Mouse (Mus musculus) gastrocnemius, postnatal 4 days (tissue): Measurements from ENCODE around the gene Pacs1. TPM values are rescaled to one million over a fixed set of nuclear protein-coding genes. Genes with fewer than 3 reads are reported as not detected.
A peak's percentile ranks its signal among the peaks of the same experiment; 100 is the strongest.
"Not testable (repeated sequence)": the region's sequence is repeated elsewhere in the genome, so short reads cannot be mapped to it uniquely, and the experiment has no call there.

ENCODE experiments used
- DNase-seq, 2 experiments: peaks; one replicate each; pipeline ENCODE4 v3.0.0; 2021 to 2022; ENCODE audit warnings: low spot score in 2 of 2, mixed read lengths in 2 of 2
- total RNA-seq, 2 experiments: library from RNA; stranded (reverse); gene quantifications; 2 replicates each; pipeline ENCODE4 v1.2.3; 2021

Gene Pacs1
- total RNA-seq, 2 experiments from 2014 or later, result 19.0 to 20.4 TPM

- DNase-seq, result no peak
Observed at GRCm38 (mm10) chr19:5269392-5269791, 3.5 kb downstream of the Pacs1 start.

- DNase-seq, result no peak
Observed at GRCm38 (mm10) chr19:5268875-5269274, 4.0 kb downstream of the Pacs1 start.

DNA sequence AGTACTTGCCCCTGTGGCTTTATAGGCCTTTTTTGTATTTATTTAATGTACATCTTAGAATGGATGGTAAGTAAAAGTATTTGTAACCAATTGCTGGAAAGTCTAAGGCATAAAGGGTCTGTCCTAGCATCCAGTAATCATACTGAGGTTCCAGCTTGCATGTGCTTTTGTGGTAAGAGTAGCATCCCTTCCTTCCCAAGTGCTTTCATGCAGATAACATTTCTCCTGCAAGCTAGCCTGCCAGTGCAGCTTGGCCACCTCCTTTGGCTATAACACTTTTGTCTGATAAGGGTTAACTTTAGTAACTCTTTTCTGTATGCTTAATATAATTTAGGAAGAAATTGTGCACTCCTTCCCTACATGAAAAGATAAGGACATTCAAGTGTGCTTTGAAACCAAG is 4.9 kb downstream of the Pacs1 start:
- no peak for DNase-seq

DNA sequence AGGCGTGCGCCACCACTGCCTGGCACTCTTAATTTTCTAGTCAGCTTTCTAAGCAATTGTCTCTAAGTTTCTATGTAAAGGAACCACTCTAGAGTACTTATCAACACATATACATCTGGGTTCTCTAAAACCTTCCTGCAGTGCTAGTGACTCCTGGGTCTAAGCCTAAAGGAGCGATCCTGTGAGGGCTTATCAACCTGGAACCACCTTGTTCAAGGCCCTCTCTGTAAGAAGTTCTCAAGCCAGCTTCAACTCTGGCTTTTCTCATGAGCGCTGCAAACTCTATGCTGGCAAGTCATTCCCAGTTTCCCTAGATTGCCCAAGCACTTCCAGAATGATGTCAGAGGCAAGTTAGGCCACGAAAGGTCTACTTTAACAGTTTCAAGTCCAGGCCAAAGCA is 5.9 kb downstream of the Pacs1 start:
- no peak for DNase-seq

GRCm38 (mm10) chr19:5257140-5257539 is 15.8 kb downstream of the Pacs1 start:
- DNase-seq, result no peak

- not testable (repeated sequence) for DNase-seq
Observed at GRCm38 (mm10) chr19:5236981-5237380, 35.9 kb downstream of the Pacs1 start.

GRCm38 (mm10) chr19:5232696-5233095 is 40.2 kb downstream of the Pacs1 start:
- no peak for DNase-seq

DNA sequence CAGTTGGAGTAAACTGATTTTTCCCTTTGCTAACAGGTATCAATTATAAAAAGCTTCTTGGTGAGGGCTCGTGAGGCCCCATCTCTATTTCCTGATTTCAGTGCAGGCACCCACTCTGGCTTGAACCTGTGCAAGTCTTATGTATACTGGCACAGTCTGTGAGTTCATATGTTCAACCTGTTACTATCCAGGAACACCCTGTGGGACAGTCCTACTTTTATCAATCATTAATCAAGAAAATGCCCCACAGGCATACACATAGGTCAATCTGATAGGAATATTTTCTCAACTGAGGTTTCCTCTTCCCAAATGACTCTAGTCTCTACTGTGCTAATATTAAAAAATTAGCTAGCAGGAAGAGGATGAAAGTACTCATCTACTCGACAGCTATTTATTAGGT is 42.8 kb downstream of the Pacs1 start:
- no peak for DNase-seq

- DNase-seq, result no peak
Observed at GRCm38 (mm10) chr19:5224624-5225023, 48.3 kb downstream of the Pacs1 start.

GRCm38 (mm10) chr19:5224077-5224476 is 48.8 kb downstream of the Pacs1 start:
- no peak for DNase-seq

- DNase-seq, result no peak
Observed at GRCm38 (mm10) chr19:5221926-5222325, 51.0 kb downstream of the Pacs1 start.

DNA sequence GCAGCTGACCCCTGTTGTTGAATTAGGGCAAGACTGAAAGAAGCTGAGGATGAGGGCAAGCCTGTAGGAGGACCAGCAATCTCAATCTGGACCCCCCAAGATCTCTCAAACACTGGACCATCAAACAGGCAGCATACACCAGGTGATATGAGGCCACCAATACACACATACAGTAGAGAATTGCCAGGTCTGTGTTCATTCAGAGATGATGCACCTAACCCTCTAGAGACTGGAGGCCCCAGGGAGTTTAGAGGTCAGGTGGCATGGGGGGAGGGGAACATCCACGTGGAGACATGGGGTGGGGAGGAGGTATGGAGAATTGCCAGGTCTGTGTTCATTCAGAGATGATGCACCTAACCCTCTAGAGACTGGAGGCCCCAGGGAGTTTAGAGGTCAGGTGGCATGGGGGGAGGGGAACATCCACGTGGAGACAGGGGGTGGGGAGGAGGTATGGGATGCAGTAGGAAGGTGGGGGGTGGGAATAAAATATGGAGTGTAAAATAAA is 51.6 kb downstream of the Pacs1 start:
- DNase-seq, result not testable (repeated sequence)

DNA sequence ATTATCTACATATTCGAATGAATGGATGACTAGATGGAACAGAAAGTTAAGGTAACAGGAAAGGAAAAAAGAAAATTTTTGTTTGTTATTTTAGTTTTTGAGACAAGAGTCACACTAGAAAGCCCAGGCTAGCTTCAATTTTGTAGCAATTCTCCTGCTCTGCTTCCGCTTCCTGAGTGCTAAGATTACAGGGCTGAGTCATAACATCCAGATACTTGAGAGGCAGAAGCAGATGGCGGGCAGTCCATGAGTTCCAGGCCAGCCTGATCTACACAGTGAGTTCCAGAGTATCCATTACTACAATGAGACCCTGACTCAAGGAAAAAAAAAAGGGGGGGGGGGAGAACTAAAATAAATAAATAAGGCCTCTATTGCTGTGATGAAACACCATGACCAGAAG is 52.5 kb downstream of the Pacs1 start:
- DNase-seq, result no peak

- no peak for DNase-seq
Observed at GRCm38 (mm10) chr19:5201691-5202090, 71.2 kb downstream of the Pacs1 start.

DNA sequence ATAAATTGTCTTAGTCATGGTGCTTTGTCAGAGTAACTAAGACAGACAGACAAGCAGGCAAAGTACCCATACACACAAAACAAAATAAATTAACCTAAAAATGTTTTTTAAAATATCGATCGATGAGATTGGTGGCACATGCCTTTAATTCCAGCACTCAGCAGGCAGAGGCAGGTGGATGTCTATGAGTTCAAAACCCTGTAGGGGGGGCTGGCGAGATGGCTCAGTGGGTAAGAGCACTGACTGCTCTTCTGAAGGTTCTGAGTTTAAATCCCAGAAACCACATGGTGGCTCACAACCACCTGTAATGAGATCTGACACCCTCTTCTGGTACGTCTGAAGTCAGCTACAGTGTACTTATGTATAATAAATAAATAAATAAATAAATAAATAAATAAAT is 72.3 kb downstream of the Pacs1 start:
- DNase-seq, result not testable (repeated sequence)

- no peak for DNase-seq
Observed at GRCm38 (mm10) chr19:5198553-5198952, 74.4 kb downstream of the Pacs1 start.

DNA sequence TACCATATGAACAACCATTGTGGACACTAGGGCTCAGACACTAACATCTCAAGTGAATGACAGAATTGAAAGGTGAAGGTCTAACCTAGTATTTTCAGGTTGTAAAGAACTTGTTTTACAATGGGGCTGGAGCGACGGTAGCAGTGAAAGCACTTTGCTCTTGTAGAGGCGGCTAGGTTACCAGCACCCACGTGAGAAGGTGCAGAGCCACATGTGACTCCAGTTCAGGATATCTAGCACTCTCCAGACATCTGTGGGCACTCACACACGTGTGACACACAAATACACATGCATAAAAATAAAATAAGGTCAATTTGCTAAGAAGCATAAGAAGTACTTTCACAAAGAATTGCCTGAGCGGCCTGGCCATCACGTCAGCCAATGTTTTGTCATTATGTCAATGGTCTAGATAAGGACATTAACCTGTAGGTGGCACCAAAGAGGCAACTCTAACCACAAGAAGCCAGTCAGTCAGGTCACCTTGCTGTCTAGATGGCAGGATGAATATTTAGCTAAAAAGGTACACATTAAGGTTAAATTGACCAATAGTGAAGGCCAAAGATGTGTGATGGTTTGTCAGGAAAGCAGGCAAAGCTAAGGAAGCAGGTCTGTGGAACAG is 77.4 kb downstream of the Pacs1 start:
- DNase-seq, result peak in 1 of 2 experiments; percentile 11

GRCm38 (mm10) chr19:5192397-5192796 is 80.5 kb downstream of the Pacs1 start:
- DNase-seq, result no peak

DNA sequence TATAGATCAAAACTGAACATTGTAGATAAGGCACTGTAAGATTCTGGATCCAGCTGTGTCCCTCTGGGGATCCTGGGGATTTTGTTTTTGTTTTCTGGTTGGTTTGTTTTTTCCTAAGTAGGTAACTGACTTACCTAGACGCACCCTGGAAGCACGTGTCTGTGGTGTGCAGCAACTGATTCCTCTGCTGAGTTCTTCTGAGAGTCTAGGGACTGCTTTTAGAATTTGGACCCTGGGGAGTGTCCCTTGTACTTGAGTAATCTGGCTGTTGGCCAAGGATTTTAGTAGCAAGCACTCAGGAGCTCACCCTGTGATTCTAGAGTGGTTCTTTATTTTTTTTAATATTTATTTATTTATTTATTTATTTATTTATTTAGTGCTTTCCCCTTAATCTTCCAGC is 85.5 kb downstream of the Pacs1 start:
- DNase-seq, result no peak

DNA sequence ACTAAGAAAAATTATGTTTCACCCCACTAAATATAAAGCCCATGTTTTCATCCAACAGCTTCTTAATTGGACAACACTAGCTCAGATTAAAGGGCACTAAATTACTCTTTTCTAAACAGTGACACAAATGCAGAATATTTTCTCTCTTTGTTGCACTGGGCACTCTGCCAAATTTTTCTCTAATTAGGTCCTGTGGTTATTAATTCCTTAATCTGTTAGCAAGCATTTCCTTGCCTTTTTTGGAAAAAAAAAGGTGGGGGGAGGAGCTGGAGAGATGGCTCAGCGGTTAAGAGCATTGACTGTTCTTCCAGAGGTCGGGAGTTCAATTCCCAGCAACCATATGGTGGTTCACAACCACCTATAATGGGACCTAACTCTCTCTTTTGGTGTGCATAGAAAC is 91.0 kb downstream of the Pacs1 start:
- DNase-seq, result no peak

- DNase-seq, result no peak
Observed at GRCm38 (mm10) chr19:5178631-5179030, 94.3 kb downstream of the Pacs1 start.

- DNase-seq, result no peak
Observed at GRCm38 (mm10) chr19:5170430-5170829, 102.5 kb downstream of the Pacs1 start.

GRCm38 (mm10) chr19:5167477-5167876 is 105.4 kb downstream of the Pacs1 start:
- DNase-seq, result no peak
